Mouse (Mus musculus) forelimb bud, embryonic 11.5 days (tissue): ENCODE data around the gene Gtf3c2.

Experiments
- DNase-seq: peaks from one replicate; pipeline ENCODE4 v3.0.0-alpha.2; 2012; ENCODE audit warnings: low read depth, low spot score

The Gtf3c2 gene

GRCm38 (mm10) chr5:31149781-31150180 lies 30.2 kb downstream of the Gtf3c2 start:
- DNase-seq, result no peak

GRCm38 (mm10) chr5:31138968-31139425 lies 40.9 kb downstream of the Gtf3c2 start:
- DNase-seq, result peak; percentile 30

GRCm38 (mm10) chr5:31138241-31138967 lies 41.5 kb downstream of the Gtf3c2 start, which contains the start of gene Ucn:
TSS of gene Ucn (minus strand) at chr5:31138829.
- no peak for DNase-seq

GRCm38 (mm10) chr5:31137658-31138057 lies 42.3 kb downstream of the Gtf3c2 start:
- no peak for DNase-seq

- no peak for DNase-seq
These were observed 43.1 kb downstream of the Gtf3c2 start for GRCm38 (mm10) chr5:31136730-31137424.

- DNase-seq, result no peak
These were observed 53.9 kb downstream of the Gtf3c2 start for GRCm38 (mm10) chr5:31126050-31126449.

- DNase-seq, result no peak
These were observed 56.5 kb downstream of the Gtf3c2 start for GRCm38 (mm10) chr5:31123481-31123880.

GRCm38 (mm10) chr5:31121111-31121510 lies 58.8 kb downstream of the Gtf3c2 start:
- DNase-seq, result no peak

GRCm38 (mm10) chr5:31116912-31117311 lies 63.0 kb downstream of the Gtf3c2 start:
- no peak for DNase-seq

- DNase-seq, result no peak
These were observed 63.6 kb downstream of the Gtf3c2 start, which contains the start of gene Trim54 for GRCm38 (mm10) chr5:31116354-31116753. TSS of gene Trim54 (plus strand) at chr5:31116712.

GRCm38 (mm10) chr5:31110781-31111180 lies 69.2 kb downstream of the Gtf3c2 start:
- DNase-seq, result no peak

GRCm38 (mm10) chr5:31108000-31108490 lies 71.9 kb downstream of the Gtf3c2 start, which contains the start of gene Slc30a3:
TSS of gene Slc30a3 (minus strand) at chr5:31108237.
- no peak for DNase-seq
